Mouse (Mus musculus) embryonic facial prominence, embryonic 13.5 days (tissue): ENCODE data around the gene Mdga1. TPM values are rescaled to one million over a fixed set of nuclear protein-coding genes. Genes with fewer than 3 reads are reported as not detected.
A peak's percentile ranks its signal among the peaks of the same experiment; 100 is the strongest.

Experiments
- ATAC-seq: fragments of 200-750 bp; cut with Nextera tagmentation; 2 replicates; pipeline ENCODE4 v1.8.0; 2017; ENCODE audit warnings: low read depth; ENCODE audit not compliant: insufficient number of reproducible peaks, insufficient read depth, low FRiP score, low TSS enrichment
- H3K27ac ChIP-seq: fragments of 300-500 bp; sonication (generic); 2 replicates; pipeline ENCODE4 v1.5.1; 2015; ENCODE audit warnings: moderate library complexity, mild to moderate bottlenecking, inconsistent platforms
- H3K27me3 ChIP-seq: fragments of 300-500 bp; sonication (generic); 2 replicates; pipeline ENCODE4 v1.6.1; 2015; ENCODE audit warnings: mild to moderate bottlenecking, inconsistent platforms
- H3K36me3 ChIP-seq: fragments of 300-500 bp; sonication (generic); 2 replicates; pipeline ENCODE4 v1.6.1; 2015; ENCODE audit warnings: mild to moderate bottlenecking, inconsistent platforms
- H3K4me1 ChIP-seq: fragments of 300-500 bp; sonication (generic); 2 replicates; pipeline ENCODE4 v1.6.1; 2015; ENCODE audit warnings: inconsistent platforms
- H3K4me2 ChIP-seq: fragments of 300-500 bp; sonication (generic); 2 replicates; pipeline ENCODE4 v1.6.1; 2015; ENCODE audit warnings: moderate library complexity, mild to moderate bottlenecking, inconsistent platforms
- H3K4me3 ChIP-seq: fragments of 300-500 bp; sonication (generic); 2 replicates; pipeline ENCODE4 v1.5.1; 2015; ENCODE audit warnings: mild to moderate bottlenecking, inconsistent platforms
- H3K9ac ChIP-seq: fragments of 300-500 bp; sonication (generic); 2 replicates; pipeline ENCODE4 v1.6.1; 2015; ENCODE audit warnings: mild to moderate bottlenecking, inconsistent platforms
- H3K9me3 ChIP-seq: fragments of 300-500 bp; sonication (generic); 2 replicates; pipeline ENCODE4 v1.6.1; 2016; ENCODE audit warnings: inconsistent platforms
- WGBS: fragments of 180-500 bp; shearing (Covaris S2); methylation state at CpG from one replicate; pipeline ENCODE4 v1.1.7; 2015; ENCODE audit warnings: mixed read lengths; 5-methylcytosine and 5-hydroxymethylcytosine counted together
- polyA plus RNA-seq: library from polyadenylated mRNA; unstranded; fragments of >200 nt; fragmentation: Nextera tagmentation; extraction: Ambion mirVana; gene quantifications from 2 replicates; pipeline ENCODE4 v1.2.1, GENCODE M21; 2015

Mdga1 gene
- 3.0 and 3.5 TPM in 2 replicates for polyA plus RNA-seq

DNA sequence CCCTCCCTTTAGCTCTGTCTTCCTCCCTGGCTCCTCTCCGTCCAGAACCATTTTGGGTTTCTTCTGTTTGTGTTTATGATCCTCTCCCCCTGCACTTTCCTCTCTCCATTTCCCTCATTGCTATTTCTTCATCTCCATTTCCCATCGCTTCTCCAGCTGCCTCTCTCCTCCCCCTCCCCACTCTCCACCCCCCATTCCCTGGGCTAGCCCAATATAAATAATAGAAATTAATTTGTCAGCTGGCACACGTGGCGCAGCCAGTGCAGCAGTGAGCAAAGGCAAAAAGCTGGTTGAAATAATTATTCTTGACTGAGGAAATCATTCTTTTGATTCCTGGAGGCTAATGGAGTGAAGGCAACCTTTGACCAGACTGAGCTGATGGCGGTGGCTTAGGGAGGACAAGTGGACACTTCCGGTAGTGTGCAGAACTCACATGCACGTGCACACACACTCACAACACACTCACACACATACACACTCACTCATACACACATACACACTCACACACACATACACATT lies at the start of gene Mdga1:
TSS of gene Mdga1 (minus strand) at position 51 of the 519 bp plus-strand sequence.
- Histone ChIP-seq H3K4me3 (no peak within 1 kb of the TSS), H3K36me3 (no peaks in the 10 kb centered on the region), H3K9me3 (no peaks in the 10 kb centered on the region), H3K4me1 (peaks cover 11% of the 10 kb centered on the region), H3K27me3 (peaks cover 17% of the 10 kb centered on the region), H3K4me2 (no peak within 1 kb of the TSS), H3K9ac (no peak within 1 kb of the TSS), H3K27ac (no peak within 1 kb of the TSS)
- 66% methylated on average over 7 of the region's 7 CpGs for WGBS
- ATAC-seq, result no peak

DNA sequence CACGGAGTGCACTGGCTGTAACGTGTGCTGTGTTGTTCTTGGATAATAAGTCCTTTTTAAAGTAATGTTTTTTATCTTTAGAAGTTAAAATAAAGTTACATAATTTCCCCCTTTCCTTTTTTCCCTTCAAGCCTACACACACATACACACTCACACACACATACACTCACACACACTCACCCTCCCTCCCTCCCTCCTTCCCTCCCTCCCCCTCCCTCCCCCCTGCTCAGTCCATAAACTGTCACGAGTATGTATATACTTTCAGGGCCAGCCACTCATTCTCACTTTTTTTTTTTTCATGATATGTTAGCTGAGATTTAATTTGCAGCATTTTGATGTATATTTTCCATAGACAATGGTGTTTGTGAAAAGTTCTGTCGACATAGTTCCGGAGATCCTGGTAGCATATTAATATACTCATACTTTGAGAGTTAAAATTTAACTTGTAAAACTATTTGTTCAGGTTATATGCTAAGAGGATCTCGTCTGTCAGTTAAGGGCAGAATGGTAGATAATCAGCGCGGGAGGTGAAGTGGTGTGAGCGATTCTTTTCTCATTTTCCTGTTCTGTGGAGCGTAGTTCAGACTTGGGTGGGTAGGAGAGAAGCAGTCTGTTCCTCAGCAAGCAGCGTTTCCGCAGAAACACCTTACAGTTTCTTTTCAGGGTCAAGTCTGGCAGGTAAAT lies 49.2 kb upstream of the Mdga1 start:
- H3K4me2 ChIP-seq, result no peak overlapping the region
- H3K9ac ChIP-seq, result no peak overlapping the region
- no peak for ATAC-seq
- H3K4me1 ChIP-seq, result peaks cover 48% of the 10 kb centered on the region
- H3K36me3 ChIP-seq, result no peaks in the 10 kb centered on the region; the same call in 1 of the 2 replicates
- no peak overlapping the region for H3K27ac ChIP-seq
- no peak overlapping the region for H3K4me3 ChIP-seq
- WGBS, result 85% methylated on average over 12 of the region's 12 CpGs
- no peaks in the 10 kb centered on the region for H3K9me3 ChIP-seq
- H3K27me3 ChIP-seq, result no peaks in the 10 kb centered on the region

DNA sequence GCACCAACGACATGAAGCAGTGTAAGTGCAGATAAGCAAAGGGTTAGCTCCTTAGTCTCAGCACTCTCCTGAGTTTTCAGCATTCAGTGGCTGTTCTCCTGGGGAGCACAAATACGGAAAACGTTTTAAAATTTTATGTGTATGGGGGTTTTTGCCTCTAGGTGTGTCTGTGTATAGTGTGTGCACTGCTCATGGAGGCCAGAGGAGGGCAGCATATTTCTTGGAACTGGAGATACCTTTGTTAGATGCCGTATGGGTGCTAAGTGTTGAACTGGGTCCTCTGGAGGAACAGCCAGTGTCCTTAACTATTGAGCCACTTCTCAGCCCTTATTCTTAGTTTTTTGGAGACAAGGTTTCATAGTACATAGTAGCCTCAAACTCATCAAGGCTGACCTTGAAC lies 44.8 kb upstream of the Mdga1 start:
- H3K36me3 ChIP-seq, result peaks cover 12% of the 10 kb centered on the region
- no peaks in the 10 kb centered on the region for H3K9me3 ChIP-seq
- H3K4me2 ChIP-seq, result no peak overlapping the region
- H3K4me3 ChIP-seq, result no peak overlapping the region
- ATAC-seq, result no peak
- no peaks in the 10 kb centered on the region for H3K27me3 ChIP-seq
- peaks cover 21% of the 10 kb centered on the region for H3K4me1 ChIP-seq
- H3K27ac ChIP-seq, result no peak overlapping the region
- 94% methylated on average over 4 of the region's 4 CpGs for WGBS
- H3K9ac ChIP-seq, result no peak overlapping the region

DNA sequence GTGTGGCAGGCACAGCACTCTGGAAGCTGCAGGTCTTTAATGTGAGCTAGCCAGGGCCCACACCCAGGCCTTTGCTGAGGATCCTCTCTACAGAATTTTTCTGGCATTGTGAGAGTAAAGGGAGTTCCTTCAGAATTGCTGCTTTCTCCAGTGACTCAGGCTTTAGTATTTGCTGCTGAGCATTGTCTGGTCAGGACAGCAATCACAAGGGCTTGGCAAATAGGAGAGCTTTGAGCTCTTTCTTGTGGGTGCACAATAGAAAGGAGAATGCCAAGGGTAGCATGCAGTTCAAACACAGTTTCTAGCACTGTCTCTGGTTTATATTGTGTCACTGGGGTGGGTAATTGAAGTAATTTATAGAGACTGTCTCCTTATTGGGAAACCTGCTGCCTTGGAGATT lies 38.5 kb upstream of the Mdga1 start:
- peaks cover 14% of the 10 kb centered on the region; the same call in 1 of the 2 replicates for H3K36me3 ChIP-seq
- no peaks in the 10 kb centered on the region for H3K27me3 ChIP-seq
- peaks cover 43% of the 10 kb centered on the region for H3K4me1 ChIP-seq
- no peak overlapping the region for H3K27ac ChIP-seq
- H3K4me2 ChIP-seq, result 0 out of 2 replicates have a peak overlapping the region, but pooled peaks have one; percentile 73
- no peak overlapping the region for H3K4me3 ChIP-seq
- no peak overlapping the region for H3K9ac ChIP-seq
- no peak for ATAC-seq
- no peaks in the 10 kb centered on the region for H3K9me3 ChIP-seq

DNA sequence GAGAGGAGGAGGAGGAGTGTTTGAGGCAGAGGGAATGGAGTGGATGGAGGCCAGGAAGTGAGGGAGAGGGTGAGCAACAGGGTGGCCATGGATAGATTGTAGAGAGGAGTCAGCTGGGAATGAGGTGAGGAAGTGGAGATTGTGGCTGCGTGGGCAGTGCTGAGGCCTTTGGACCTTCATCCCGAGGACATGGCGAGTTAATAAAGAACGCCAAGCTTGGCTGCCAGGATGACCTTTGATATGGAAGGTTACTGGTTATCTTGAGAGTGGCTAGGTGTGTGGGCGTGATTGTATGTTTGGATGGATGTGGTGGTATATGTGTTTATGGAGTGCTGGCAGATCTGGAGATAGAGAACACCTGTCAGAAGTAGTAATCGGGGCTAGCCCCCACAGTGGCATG lies 38.0 kb upstream of the Mdga1 start:
- Histone ChIP-seq H3K4me3 (0 out of 2 replicates have a peak overlapping the region, but pooled peaks have one; percentile 4), H3K9me3 (no peaks in the 10 kb centered on the region), H3K27ac (no peak overlapping the region), H3K36me3 (peaks cover 12% of the 10 kb centered on the region; the same call in 1 of the 2 replicates), H3K4me1 (peaks cover 45% of the 10 kb centered on the region), H3K4me2 (peak overlapping the region; percentile 73; the same call in 1 of the 2 replicates), H3K9ac (no peak overlapping the region), H3K27me3 (no peaks in the 10 kb centered on the region)
- no peak for ATAC-seq
- 91% methylated on average over 6 of the region's 6 CpGs for WGBS

DNA sequence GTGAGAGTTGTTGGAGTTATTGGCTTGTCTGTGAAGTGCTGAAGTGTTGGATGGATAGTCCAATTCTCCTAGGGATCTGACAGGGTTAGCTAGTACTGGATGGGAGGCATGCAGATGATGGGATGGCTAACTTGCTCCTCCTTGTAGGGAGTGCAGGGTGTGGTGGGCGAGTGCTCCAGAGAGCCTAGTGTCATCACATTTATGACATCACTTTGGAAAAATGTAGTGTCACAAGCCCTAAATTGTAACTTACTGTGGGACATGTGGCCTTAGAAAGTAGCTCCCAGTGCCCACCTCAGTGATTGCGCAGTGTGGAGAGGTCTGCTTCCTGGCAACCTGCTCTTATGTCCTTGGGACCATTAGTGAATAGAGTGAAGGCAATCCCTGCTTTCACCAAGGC lies 37.0 kb upstream of the Mdga1 start:
- no peak for ATAC-seq

DNA sequence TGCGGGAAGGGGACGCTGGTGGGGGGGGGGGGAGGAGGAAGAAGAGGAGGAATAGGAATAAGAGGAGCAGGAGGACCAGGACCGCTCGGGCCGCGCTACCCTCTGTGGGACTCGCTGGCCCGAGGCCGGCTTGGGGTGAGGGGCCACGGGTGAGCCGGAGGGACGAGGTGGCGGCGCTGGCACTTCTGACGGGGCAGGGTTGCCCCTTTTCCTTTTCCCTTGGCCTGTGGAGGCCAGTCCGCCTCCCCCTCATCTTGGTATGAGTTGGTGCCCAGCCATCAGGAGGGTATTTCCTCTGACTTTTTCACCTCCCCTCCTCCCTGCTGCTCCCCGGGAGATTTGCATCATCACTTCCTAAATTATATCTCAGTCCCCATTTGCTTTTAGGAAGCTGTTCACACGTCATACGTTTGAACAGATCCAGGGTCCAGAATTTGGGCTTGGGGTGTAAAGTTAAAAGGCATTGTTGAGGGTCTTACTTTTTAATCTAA lies 35.6 kb upstream of the Mdga1 start:
- peak overlapping the region; percentile 99 for H3K27ac ChIP-seq
- no peaks in the 10 kb centered on the region for H3K9me3 ChIP-seq
- H3K27me3 ChIP-seq, result no peaks in the 10 kb centered on the region
- 2% methylated on average over 19 of the region's 19 CpGs for WGBS
- peak overlapping the region; percentile 73 for H3K4me2 ChIP-seq
- peaks cover 8% of the 10 kb centered on the region; the same call in 1 of the 2 replicates for H3K36me3 ChIP-seq
- ATAC-seq, result peak; percentile 32; the same call in 1 of the 2 replicates
- H3K4me1 ChIP-seq, result peaks cover 44% of the 10 kb centered on the region
- peak overlapping the region; percentile 96 for H3K9ac ChIP-seq
- peak overlapping the region; percentile 88 for H3K4me3 ChIP-seq

More for the DNA sequence above, 37.0 kb upstream of the Mdga1 start:
- Histone ChIP-seq H3K4me1 (peaks cover 45% of the 10 kb centered on the region), H3K9ac (no peak overlapping the region), H3K4me2 (peak overlapping the region; percentile 73), H3K36me3 (peaks cover 8% of the 10 kb centered on the region; the same call in 1 of the 2 replicates), H3K27ac (no peak overlapping the region), H3K27me3 (no peaks in the 10 kb centered on the region), H3K9me3 (no peaks in the 10 kb centered on the region), H3K4me3 (no peak overlapping the region)
- 71% methylated on average over 2 of the region's 2 CpGs for WGBS

DNA sequence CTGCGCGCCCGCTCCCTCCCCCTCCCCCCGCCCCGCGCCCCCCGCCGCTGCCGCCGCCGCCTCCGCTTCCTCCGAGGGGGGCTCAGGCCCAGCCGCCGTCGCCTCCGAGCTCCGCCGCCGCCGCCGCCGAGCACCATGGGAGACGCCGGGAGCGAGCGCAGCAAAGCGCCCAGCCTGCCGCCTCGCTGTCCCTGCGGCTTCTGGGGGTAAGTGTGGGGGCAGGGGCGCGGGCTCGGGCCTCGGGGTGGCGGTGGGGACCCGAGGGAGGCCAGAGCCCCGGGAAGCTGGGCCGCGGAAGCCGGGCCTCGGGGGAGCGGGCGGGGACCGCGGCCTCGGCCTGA lies 35.2 kb upstream of the Mdga1 start:
- peaks cover 40% of the 10 kb centered on the region for H3K4me1 ChIP-seq
- peak overlapping the region; percentile 96 for H3K9ac ChIP-seq
- H3K27me3 ChIP-seq, result no peaks in the 10 kb centered on the region
- WGBS, result 2% methylated on average over 17 of the region's 47 CpGs
- H3K27ac ChIP-seq, result peak overlapping the region; percentile 99
- H3K36me3 ChIP-seq, result peaks cover 6% of the 10 kb centered on the region; the same call in 1 of the 2 replicates
- peak overlapping the region; percentile 73 for H3K4me2 ChIP-seq
- ATAC-seq, result peak; percentile 32
- peak overlapping the region; percentile 88 for H3K4me3 ChIP-seq
- H3K9me3 ChIP-seq, result no peaks in the 10 kb centered on the region

DNA sequence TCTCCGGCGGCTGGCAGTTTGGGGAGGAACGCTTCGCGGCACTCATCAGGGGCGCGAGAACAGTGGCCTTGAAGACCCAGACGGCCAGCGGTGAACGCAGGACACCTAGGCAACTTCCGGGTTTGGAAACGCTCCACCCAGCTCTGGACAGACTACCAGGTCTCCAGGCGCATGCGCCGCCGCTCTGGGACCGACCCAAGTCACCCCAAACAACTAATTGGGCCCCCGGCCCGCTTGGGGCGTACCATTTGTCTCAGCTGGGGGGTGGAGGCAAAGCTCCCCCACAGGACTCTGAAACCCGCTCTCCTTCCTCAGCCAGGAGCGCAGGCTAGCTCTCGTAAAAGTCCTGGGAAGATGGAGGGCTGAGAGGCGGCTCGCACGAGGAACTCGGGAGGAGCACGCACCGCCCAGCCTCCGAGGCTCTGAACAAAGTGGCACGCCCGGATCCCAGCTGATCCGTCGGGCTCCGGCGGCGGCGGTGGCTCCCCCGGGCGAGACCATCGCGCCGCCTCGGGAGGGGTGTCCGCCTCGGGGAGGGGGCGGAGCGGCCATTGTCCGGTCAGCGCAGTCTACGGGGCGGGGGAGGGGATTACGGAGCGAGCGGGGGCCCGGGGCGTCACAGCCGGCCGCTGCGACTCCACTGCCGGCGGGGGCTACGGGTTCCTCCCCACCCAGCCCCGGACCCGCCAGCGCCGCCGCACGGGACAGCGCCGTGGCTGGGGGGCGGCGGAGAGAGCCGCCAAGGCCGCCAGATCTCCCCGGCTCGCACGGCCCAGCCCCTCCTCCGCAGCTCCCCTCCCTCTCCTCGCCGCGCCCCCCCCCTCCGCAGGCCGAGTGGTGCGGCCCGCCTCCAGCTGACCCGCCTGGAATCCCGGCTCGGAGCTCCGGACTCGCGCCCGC lies 34.6 kb upstream of the Mdga1 start, which contains the start of gene Zfand3:
TSS of gene Zfand3 (plus strand) at position 531 of the 900 bp plus-strand sequence.
- H3K4me2 ChIP-seq, result peak within 1 kb of the TSS; percentile 73
- peak within 1 kb of the TSS; percentile 96 for H3K9ac ChIP-seq
- peak within 1 kb of the TSS; percentile 88 for H3K4me3 ChIP-seq
- H3K27me3 ChIP-seq, result no peaks in the 10 kb centered on the region
- WGBS, result under 1% methylated on average over 66 of the region's 93 CpGs
- H3K36me3 ChIP-seq, result no peaks in the 10 kb centered on the region
- ATAC-seq, result peak; percentile 90
- H3K4me1 ChIP-seq, result peaks cover 35% of the 10 kb centered on the region
- no peaks in the 10 kb centered on the region for H3K9me3 ChIP-seq
- peak within 1 kb of the TSS; percentile 99 for H3K27ac ChIP-seq

DNA sequence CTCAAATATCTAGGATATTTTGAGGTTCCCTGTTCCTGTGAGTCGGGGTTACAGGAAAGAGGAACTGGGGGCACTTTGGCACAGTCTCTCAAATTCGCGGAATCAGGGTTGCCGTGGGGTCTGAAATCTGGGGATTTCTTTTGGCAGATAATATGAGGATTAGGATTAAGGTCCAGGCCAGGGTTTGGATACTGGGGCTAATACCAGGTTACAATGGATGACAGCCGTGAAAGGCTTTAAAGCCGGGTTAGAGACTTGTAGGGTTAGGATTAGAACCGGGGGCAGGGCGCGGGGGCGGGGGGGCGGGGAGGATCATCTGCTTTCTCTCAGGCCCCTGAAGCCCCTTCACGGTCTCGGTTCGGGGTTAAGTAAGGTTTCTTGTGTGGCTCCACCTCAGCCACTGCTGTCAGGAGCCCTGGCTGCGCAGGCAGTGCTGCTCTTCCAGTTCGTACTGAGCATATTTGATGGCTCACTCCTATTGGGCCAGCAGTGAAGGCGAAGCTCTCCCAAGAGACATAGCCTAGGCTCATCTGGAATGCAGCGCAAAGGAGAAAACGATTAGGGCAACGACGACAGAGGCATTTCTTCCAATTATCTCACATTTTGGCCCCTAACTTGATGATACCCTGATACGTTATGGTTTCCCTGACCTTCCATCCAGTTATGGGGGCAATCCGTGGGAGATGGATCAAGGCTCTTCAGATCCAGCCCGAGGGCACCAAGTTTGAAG lies 28.8 kb upstream of the Mdga1 start:
- no peak for ATAC-seq
- H3K4me3 ChIP-seq, result no peak overlapping the region
- H3K36me3 ChIP-seq, result no peaks in the 10 kb centered on the region
- no peak overlapping the region for H3K4me2 ChIP-seq
- no peak overlapping the region for H3K9ac ChIP-seq
- H3K9me3 ChIP-seq, result no peaks in the 10 kb centered on the region
- no peaks in the 10 kb centered on the region for H3K27me3 ChIP-seq
- no peak overlapping the region for H3K27ac ChIP-seq
- H3K4me1 ChIP-seq, result peaks cover 6% of the 10 kb centered on the region
- WGBS, result 69% methylated on average over 24 of the region's 24 CpGs

DNA sequence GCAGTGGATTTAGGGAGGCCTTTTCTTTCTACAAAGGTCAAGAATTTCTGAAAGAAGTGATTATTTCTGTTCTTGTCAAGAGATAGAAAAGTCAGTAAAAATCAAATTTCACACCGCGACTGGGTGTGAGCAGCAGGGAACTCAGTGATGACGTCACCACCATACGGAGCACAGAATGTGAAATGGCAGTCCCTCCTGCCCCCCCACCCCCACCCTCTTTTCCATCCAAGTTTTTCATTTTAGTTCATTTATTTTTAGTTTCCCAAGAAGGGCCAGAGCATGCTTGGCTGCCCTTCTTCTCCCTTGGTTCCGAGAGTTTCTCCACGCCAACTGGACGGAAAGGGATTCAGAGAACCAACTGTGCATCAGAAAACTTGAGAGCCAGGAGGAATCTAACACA lies 27.8 kb upstream of the Mdga1 start:
- no peak overlapping the region for H3K9ac ChIP-seq
- no peak overlapping the region for H3K4me3 ChIP-seq
- H3K27ac ChIP-seq, result no peak overlapping the region
- WGBS, result 76% methylated on average over 7 of the region's 7 CpGs
- no peak for ATAC-seq
- H3K27me3 ChIP-seq, result no peaks in the 10 kb centered on the region
- no peaks in the 10 kb centered on the region for H3K4me1 ChIP-seq
- H3K9me3 ChIP-seq, result no peaks in the 10 kb centered on the region
- no peaks in the 10 kb centered on the region for H3K36me3 ChIP-seq
- no peak overlapping the region for H3K4me2 ChIP-seq
